Mouse (Mus musculus) limb, embryonic 13.5 days (tissue): ENCODE measurements around the gene Mast1. TPM values are rescaled to one million over a fixed set of nuclear protein-coding genes. Genes with fewer than 3 reads are reported as not detected.

Source experiments
- ATAC-seq: fragments of 200-750 bp; cut with Nextera tagmentation; 2 replicates; pipeline ENCODE4 v1.8.0; 2017; ENCODE audit warnings: low read depth, moderate number of reproducible peaks, moderate TSS enrichment; ENCODE audit not compliant: low FRiP score
- H3K27ac ChIP-seq: fragments of 300-500 bp; sonication (generic); 2 replicates; pipeline ENCODE4 v1.5.1; 2015; ENCODE audit warnings: inconsistent platforms, mild to moderate bottlenecking, moderate library complexity
- H3K27me3 ChIP-seq: fragments of 300-500 bp; sonication (generic); 2 replicates; pipeline ENCODE4 v1.6.1; 2015; ENCODE audit warnings: mild to moderate bottlenecking, inconsistent platforms
- H3K36me3 ChIP-seq: fragments of 300-500 bp; sonication (generic); 2 replicates; pipeline ENCODE4 v1.6.1; 2015; ENCODE audit warnings: inconsistent platforms, mild to moderate bottlenecking, moderate library complexity
- H3K4me1 ChIP-seq: fragments of 300-500 bp; sonication (generic); 2 replicates; pipeline ENCODE4 v1.6.1; 2015; ENCODE audit warnings: inconsistent platforms
- H3K4me2 ChIP-seq: fragments of 300-500 bp; sonication (generic); replicated peaks from 2 replicates; pipeline ENCODE4 v1.6.1; 2015; ENCODE audit warnings: inconsistent platforms, mild to moderate bottlenecking, moderate library complexity
- H3K4me3 ChIP-seq: fragments of 300-500 bp; sonication (generic); 2 replicates; pipeline ENCODE4 v1.5.1; 2015; ENCODE audit warnings: moderate library complexity, mild to moderate bottlenecking, inconsistent platforms
- H3K9ac ChIP-seq: fragments of 300-500 bp; sonication (generic); 2 replicates; pipeline ENCODE4 v1.6.1; 2015; ENCODE audit warnings: mild to moderate bottlenecking, inconsistent platforms
- H3K9me3 ChIP-seq: fragments of 300-500 bp; sonication (generic); 2 replicates; pipeline ENCODE4 v1.6.1; 2016; ENCODE audit warnings: inconsistent platforms
- WGBS: fragments of 180-500 bp; shearing (Covaris S2); methylation state at CpG from one replicate; pipeline ENCODE4 v1.1.7; 2015; 5-methylcytosine and 5-hydroxymethylcytosine counted together
- polyA plus RNA-seq: library from polyadenylated mRNA; unstranded; fragments of >200 nt; fragmentation: Nextera tagmentation; extraction: Ambion mirVana; gene quantifications from 2 replicates; pipeline ENCODE4 v1.2.1, GENCODE M21; 2015

Mast1 gene
- polyA plus RNA-seq, 1 experiment from 2014 or later: 0.55 TPM

DNA sequence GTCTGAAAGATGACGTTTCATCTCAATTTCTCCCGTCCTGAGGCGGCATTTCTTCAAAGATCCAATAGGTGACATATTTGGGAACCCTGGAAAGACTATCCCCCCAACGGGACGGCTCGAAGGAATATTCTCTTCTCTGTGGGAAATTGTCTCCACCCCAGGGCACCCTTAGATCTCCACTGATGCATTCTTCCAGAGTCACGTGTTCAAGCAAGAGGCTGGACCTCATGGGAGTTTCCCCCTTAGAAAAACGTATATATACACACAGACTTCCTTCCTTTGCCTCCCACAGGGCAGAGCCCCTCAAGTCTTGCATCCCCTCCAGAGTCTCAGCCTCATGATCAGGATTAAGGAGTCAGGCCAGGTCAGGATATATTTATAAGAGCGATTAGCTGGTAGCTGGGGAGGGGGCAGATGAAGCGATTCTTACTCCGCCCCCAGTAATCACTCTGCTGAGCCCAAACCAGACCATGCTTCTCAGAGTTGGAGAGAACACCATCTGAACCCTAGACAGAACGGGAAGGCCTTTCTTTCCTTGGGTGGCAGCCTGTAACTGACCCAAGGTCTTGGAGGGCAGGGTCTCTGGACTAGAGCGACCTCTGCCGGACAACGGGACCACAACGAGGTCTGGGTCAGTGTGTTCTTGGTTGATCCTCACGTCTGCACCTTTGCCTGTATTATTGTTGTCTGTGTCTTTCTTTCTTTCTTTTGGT is 9.5 kb upstream of the Mast1 start, which contains the start of gene Rtbdn:
Gene Rtbdn, plus strand, starts transcription at position 464 of the 713 bp plus-strand sequence.
- 9% methylated on average over 17 of the region's 17 CpGs for WGBS
- Histone ChIP-seq H3K4me3 (peak within 1 kb of the TSS; percentile 47), H3K27ac (no peak within 1 kb of the TSS), H3K4me1 (peaks cover 15% of the 10 kb centered on the region), H3K4me2 (peak within 1 kb of the TSS; percentile 78), H3K27me3 (peaks cover 89% of the 10 kb centered on the region), H3K9me3 (no peaks in the 10 kb centered on the region), H3K36me3 (no peaks in the 10 kb centered on the region), H3K9ac (peak within 1 kb of the TSS; percentile 50; the same call in 1 of the 2 replicates)
- ATAC-seq: no peak

DNA sequence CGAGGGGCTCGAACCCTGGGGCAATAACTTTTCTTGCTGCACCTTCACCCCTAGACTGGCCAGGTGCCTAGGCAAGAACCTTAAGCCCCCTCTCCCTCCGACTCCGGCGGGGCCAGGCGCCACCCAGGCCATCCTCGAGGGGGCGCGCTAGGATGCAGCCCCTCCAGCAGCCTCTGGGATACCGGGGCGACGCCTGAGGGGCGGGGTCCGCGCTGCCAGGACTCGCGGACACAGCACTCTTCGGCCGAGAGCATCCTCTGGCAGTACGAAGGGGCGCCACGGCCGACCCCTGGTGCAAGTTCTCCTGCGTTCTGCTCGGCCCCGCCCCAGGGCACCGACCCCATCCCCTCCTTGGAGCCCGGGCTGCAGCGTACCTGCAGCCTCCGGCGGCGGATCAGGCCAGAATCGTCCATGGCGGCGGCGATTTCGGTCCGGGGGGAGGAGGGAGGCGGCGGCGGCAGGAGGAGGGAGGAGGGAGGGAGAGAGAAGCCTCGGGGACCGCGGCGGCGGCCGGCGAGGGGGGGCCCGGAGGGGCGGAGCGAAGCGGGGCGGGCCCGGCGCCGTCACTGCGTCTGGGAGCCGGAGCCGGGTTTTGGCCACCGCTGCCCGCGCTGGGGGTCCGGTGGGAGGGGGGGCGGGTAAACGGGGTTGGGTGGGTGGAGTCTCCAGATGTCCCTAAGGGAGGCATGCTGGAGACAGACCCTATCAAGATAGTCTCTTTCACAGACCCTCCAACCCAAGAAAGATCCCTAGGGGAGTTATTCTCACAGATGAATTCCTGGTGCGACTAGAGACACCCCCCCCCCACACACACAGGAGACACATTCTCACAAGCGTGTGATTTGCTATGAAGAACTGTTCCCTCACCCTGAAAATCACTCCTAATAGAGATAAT is 8.7 kb upstream of the Mast1 start:
- WGBS: under 1% methylated on average over 38 of the region's 67 CpGs
- Histone ChIP-seq H3K4me1 (peaks cover 15% of the 10 kb centered on the region), H3K36me3 (no peaks in the 10 kb centered on the region), H3K9me3 (no peaks in the 10 kb centered on the region), H3K27ac (no peak overlapping the region), H3K27me3 (peaks cover 87% of the 10 kb centered on the region), H3K4me2 (peak overlapping the region; percentile 78), H3K4me3 (peak overlapping the region; percentile 47), H3K9ac (peak overlapping the region; percentile 50; the same call in 1 of the 2 replicates)
- 0 out of 2 replicates have a peak, but pooled peaks have one; percentile 28 for ATAC-seq

DNA sequence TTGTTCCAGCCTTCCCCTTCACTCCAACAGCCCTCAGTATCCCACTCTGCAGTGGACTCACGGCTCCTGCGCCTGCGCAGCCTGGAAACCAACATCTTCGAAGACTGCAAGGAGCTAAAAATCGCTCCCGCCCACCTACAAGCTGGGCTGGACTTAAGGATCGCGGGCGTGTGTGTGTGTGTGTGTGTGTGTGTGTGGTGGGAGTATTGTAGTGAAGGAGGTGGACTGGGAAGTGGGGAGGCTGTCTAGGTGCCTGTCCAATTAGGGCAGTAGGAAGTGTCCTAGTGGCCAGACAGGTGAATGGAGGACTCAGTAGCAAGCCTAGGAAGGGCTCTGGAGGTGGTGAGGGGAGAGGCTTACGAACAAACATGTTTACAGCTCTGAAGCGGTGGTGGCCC is 8.1 kb upstream of the Mast1 start:
- WGBS: 5% methylated on average over 11 of the region's 11 CpGs
- Histone ChIP-seq H3K36me3 (no peaks in the 10 kb centered on the region), H3K27ac (no peak overlapping the region), H3K9ac (no peak overlapping the region), H3K27me3 (peaks cover 87% of the 10 kb centered on the region), H3K9me3 (no peaks in the 10 kb centered on the region), H3K4me2 (peak overlapping the region; percentile 78), H3K4me1 (peaks cover 15% of the 10 kb centered on the region), H3K4me3 (peak overlapping the region; percentile 47)
- ATAC-seq: 0 out of 2 replicates have a peak, but pooled peaks have one; percentile 15

DNA sequence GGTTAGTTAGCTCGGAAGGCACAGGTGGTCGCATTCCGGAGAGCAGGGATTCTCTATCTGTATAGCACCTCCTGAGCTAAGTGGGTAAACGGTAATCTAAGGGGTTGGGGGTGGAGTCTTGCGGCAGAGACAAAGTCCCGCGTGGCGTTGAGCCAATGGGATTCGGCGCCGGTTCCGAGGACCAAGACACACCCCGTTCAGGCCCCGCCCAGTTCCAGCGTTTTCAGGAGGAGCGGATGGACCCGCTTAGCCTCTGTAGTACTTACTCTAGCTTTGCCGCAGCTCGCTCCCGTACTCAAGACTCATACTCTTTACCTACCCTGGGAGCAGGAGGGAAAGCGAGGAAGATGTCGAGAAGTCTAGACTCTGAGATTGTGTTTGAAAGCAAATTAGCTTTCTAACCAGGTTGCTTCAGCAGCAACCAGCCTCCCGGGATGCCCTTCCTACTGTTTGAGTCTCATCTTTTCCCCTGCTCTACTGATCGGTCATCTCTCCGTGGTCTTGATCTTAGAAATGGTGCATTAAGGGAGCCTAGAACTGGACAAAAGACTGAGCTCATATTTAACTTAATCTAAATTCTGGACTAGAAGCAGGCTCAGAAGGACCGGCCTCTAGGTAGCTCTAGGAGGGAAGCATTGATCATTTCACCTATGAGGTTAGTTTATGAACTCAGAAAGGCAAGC is 7.5 kb upstream of the Mast1 start:
- no peaks in the 10 kb centered on the region for H3K9me3 ChIP-seq
- peaks cover 15% of the 10 kb centered on the region for H3K4me1 ChIP-seq
- no peak for ATAC-seq
- no peaks in the 10 kb centered on the region for H3K36me3 ChIP-seq
- WGBS: 3% methylated on average over 26 of the region's 26 CpGs
- peaks cover 84% of the 10 kb centered on the region for H3K27me3 ChIP-seq
- H3K27ac ChIP-seq: no peak overlapping the region
- H3K4me2 ChIP-seq: no peak overlapping the region
- peak overlapping the region; percentile 17 for H3K4me3 ChIP-seq
- H3K9ac ChIP-seq: no peak overlapping the region

DNA sequence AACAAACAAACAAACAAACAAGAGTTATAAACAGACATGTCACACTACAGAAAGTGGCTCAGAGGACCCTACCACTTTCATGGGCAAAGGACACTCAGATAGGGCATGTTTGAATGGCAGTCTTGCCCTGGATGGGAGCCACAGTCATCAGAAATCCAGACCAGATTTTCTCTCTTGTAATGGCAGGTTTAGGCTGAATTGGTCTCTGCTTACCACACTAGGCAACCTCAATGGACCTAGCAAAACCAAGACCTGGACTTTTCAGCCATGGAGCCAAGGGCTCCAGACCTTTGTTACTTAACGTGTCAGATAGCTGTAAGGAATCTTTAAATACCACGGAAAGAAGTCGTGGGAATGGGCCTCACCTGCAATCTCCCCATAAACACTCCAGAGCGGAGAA is 6.5 kb upstream of the Mast1 start:
- no peaks in the 10 kb centered on the region for H3K9me3 ChIP-seq
- 20% methylated on average over 4 of the region's 4 CpGs for WGBS
- ATAC-seq: no peak
- H3K9ac ChIP-seq: no peak overlapping the region
- H3K36me3 ChIP-seq: no peaks in the 10 kb centered on the region
- H3K27ac ChIP-seq: no peak overlapping the region
- H3K4me2 ChIP-seq: no peak overlapping the region
- H3K27me3 ChIP-seq: peaks cover 88% of the 10 kb centered on the region
- peaks cover 15% of the 10 kb centered on the region for H3K4me1 ChIP-seq
- H3K4me3 ChIP-seq: no peak overlapping the region

DNA sequence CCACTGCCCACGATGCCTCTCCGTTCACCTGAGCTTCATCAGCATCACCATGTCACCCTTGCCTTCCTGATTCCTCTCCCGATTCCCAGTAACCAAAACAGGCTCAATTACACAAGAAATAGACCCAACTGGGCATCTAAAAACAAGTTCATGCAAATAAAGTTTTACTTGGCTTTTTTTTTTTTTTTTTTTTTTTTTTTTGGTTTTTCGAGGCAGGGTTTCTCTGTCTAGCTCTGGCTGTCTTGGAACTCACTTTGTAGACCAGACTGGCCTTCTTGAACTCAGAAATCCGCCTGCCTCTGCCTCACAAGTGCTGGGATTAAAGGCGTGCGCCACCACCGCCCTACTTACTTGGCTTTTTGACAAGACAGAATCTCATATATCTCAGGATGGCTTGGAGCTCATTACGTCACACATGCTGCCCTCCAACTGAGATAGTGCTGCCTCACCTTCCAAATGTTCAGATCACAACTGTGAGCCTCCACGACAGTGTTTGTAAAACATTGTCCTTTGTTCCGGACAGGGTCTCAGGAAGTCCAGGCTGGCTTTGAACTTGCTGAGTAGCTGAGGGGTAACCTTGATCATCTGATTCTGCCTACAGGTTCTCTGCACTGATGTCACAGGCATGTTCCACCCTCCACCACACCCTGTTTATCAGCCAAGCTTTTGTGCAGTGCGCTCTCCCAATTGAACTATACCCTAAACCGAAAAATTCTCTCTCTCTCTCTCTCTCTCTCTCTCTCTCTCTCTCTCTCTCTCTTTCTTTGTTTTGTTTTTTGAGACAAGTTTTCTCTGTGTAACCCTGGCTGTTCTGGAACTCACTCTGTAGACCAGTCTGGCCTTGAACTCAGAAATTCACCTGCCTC is 694 bp upstream of the Mast1 start:
- ATAC-seq: no peak
- Histone ChIP-seq H3K9me3 (no peaks in the 10 kb centered on the region), H3K36me3 (no peaks in the 10 kb centered on the region), H3K4me1 (peaks cover 21% of the 10 kb centered on the region), H3K4me2 (peak overlapping the region; percentile 80), H3K27ac (no peak overlapping the region), H3K4me3 (peak overlapping the region; percentile 46), H3K27me3 (peaks cover 86% of the 10 kb centered on the region), H3K9ac (no peak overlapping the region)
- WGBS: 65% methylated on average over 13 of the region's 13 CpGs

DNA sequence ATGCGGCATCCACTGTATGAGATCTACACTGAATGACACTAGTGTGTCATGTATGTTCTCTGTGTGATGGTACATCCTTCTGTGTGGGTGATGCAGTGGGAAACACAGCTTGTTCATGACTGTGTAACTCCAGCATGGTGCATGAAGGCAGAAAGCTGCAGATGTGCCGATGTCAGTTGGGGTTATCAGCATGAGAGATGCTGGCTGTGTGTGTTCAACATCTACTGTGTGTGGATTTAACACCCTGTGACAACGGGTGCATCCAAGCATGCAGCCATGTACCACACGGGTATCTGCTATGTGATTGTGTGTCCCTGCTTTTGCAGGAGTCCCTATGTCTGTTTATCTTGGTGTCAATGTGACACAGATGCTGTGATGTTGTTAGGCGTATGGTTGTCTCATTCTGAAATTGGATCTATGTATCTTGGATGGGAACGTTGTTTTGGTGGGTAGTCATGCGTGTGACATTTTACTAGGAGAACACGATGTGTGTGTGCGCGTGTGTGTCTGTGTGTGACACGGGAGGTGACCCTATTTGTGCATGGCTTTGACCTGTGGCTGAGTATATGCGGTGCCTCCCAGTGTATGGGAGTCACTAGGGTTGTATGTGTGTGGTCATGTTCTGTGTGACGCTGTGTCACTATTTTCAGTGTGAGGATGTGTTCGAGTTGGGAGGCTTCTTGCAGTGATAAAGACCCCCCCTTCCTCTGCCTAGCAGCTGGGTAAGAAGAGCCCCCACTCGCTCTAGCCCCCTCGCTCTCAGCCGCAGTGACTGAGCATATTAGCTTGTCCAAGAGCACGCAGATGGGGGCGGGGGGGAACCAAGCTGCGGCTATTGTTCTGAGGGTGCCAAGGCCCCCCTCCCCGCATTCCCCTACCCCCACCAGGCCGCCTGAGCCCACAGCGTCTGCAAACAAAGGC is 858 bp downstream of the Mast1 start:
- Histone ChIP-seq H3K36me3 (no peaks in the 10 kb centered on the region), H3K27ac (no peak overlapping the region), H3K9ac (peak overlapping the region; percentile 48; the same call in 1 of the 2 replicates), H3K4me1 (peaks cover 21% of the 10 kb centered on the region), H3K27me3 (peaks cover 91% of the 10 kb centered on the region), H3K4me2 (peak overlapping the region; percentile 80), H3K9me3 (no peaks in the 10 kb centered on the region), H3K4me3 (peak overlapping the region; percentile 46)
- ATAC-seq: no peak
- 26% methylated on average over 23 of the region's 23 CpGs for WGBS

DNA sequence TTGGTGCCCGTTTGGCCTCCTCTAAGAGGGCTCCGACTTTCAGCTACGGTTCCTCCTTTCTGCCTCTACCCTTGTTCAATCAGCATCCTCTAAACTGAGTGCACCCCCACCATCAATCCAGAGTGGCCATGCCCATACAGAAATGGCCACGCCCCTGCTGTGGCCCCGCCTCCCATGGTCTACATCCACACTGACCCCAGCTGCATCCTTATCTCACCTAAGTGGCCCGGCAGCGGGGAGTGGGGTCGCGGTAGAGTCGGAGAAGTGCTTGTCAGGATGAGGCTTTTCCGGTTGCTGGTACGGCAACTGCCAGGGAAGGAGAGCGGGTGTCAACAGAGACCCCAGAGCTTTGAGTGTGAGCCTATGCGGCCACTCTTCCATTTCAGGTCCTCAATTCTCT is 1.7 kb downstream of the Mast1 start:
- no peaks in the 10 kb centered on the region for H3K36me3 ChIP-seq
- H3K27me3 ChIP-seq: peaks cover 91% of the 10 kb centered on the region
- H3K4me1 ChIP-seq: peaks cover 21% of the 10 kb centered on the region
- ATAC-seq: no peak
- peak overlapping the region; percentile 36; the same call in 1 of the 2 replicates for H3K4me2 ChIP-seq
- H3K9ac ChIP-seq: no peak overlapping the region
- WGBS: 4% methylated on average over 14 of the region's 14 CpGs
- no peak overlapping the region for H3K27ac ChIP-seq
- H3K9me3 ChIP-seq: no peaks in the 10 kb centered on the region
- H3K4me3 ChIP-seq: peak overlapping the region; percentile 7; the same call in 1 of the 2 replicates

DNA sequence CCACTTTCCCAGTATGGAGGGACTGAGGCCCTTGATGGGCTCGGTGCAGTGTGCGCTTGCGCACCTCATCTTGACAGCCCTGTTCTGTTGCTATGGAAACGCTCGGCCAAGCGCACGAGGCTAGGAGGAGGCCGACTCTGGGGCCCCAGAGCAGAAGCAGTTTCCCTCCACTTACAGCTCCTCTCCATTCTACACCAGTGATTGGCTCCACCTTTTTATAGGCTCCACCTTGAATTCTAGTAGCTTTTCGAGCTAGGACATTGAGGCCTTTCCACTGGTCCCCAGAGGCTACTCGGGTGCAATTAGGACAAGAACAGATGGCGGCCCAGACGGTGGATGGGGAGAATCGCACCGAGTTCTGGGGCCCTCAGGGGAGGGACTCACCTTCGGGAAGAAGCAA is 2.3 kb downstream of the Mast1 start:
- Histone ChIP-seq H3K4me2 (peak overlapping the region; percentile 36), H3K27ac (no peak overlapping the region), H3K36me3 (no peaks in the 10 kb centered on the region), H3K9ac (no peak overlapping the region), H3K4me3 (peak overlapping the region; percentile 7; the same call in 1 of the 2 replicates), H3K9me3 (no peaks in the 10 kb centered on the region), H3K27me3 (peaks cover 93% of the 10 kb centered on the region), H3K4me1 (peaks cover 21% of the 10 kb centered on the region)
- ATAC-seq: peak; percentile 62; the same call in 1 of the 2 replicates
- WGBS: 2% methylated on average over 15 of the region's 15 CpGs

DNA sequence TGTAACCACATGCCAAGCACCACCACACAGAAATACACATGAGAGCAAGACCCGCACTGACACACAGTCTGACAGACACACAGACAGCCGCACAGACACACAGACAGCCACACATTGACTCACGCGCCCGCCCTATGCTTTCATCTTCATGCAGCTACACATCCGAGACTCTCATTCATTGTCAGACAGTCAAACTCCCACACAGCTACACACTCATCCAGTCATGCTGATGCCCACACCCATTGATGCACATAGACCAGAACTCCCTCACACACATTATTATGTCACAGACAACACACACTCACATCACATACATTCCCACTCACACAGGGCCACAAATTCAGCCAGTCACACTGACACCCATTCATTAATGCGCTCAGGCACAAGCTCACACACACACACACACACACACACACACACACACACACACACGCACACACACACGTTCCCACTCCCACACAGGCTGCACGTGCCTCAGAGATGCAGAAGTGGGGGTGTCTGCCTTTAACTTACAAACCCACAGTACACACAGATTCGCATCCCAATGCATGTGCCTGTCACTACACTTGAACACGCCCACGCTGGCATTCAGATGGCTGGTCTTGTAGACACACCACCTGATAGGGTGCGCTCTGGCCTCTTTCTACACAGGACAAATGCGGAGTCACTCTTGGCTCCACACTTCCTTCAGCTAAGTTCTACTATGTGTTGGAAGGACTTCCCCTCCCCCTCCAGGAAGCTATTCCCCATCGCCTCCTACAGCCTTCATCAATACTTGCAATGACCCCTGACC is 3.2 kb downstream of the Mast1 start:
- 80% methylated on average over 16 of the region's 16 CpGs for WGBS
- Histone ChIP-seq H3K27ac (no peak overlapping the region), H3K9me3 (no peaks in the 10 kb centered on the region), H3K4me3 (no peak overlapping the region), H3K36me3 (no peaks in the 10 kb centered on the region), H3K4me1 (peaks cover 25% of the 10 kb centered on the region), H3K9ac (no peak overlapping the region), H3K27me3 (peaks cover 94% of the 10 kb centered on the region), H3K4me2 (no peak overlapping the region)
- no peak for ATAC-seq
